Mouse (Mus musculus) bone marrow macrophage, adult 2 months (primary cell): ENCODE measurements at regions not wholly inside any gene's neighbourhood (a gene's known extent, or its start where the extent isn't known, plus 50 kb on each side); places are given as distances from the start of the nearest gene placed in this dataset.

Experiments
- CTCF ChIP-seq: IDR thresholded peaks from 2 replicates; pipeline ENCODE4 v1.5.1; 2012; ENCODE audit warnings: low read depth, mild to moderate bottlenecking, low read length, moderate library complexity
- POLR2A ChIP-seq: IDR thresholded peaks from 2 replicates; pipeline ENCODE4 v1.6.1; 2012; ENCODE audit warnings: mild to moderate bottlenecking, low read depth, low read length, borderline replicate concordance

DNA sequence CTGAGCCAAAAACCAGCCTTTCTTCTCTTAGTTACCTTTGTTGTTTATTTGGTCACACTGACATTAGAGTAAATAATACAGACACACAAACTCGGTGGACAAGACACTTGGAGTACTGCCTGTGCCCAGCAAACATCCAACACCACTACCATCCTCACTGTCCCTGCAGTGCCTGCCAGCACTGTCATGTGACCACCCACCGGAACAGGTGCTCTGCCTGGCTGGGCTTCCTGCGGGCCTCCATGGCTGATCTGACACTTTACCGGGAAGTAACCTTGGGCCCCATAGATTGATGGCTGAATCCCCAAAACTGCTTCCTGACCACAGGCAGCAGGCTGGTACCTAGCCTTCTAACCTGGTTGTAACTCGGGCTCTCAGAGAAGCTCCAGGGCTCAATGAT is 175.2 kb upstream of the Agap1 start:
- TF ChIP-seq POLR2A (no peak), CTCF (no peak)
